Mouse (Mus musculus) cerebellum, postnatal 36 days (tissue): ENCODE results near the gene Ubl3.
A peak's percentile ranks its signal among the peaks of the same experiment; 100 is the strongest.

Source experiments
- DNase-seq, 2 experiments: peaks; one replicate each; pipeline ENCODE4 v3.0.0; 2021 to 2022; ENCODE audit warnings: mixed read lengths in 2 of 2

The Ubl3 gene

GRCm38 (mm10) chr5:148559261-148559958 lies 6.8 kb upstream of the Ubl3 start:
- no peak for DNase-seq

- DNase-seq: no peak
These were observed 5.9 kb upstream of the Ubl3 start for GRCm38 (mm10) chr5:148558472-148558871.

DNA sequence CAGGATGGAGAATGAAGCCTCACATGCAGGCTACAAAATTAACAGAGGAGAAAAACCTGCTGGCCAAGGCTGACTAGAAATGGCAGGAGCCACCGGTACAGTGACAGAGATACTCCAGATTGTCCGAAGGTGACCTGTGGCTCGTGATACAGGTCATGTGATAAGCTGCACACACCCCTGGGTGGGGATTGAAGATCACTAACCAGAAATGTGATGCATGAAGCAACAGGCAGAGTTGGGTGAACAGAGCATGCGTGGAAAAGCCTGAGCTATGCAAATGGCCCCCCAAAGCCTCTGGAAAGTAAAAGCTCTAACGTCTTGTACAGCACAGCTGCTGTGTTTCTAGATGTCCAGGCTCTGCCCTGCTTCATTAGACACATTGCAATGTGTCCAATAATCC lies 3.9 kb upstream of the Ubl3 start:
- DNase-seq: no peak

- no peak for DNase-seq
These were observed 2.6 kb upstream of the Ubl3 start for GRCm38 (mm10) chr5:148555156-148555555.

DNA sequence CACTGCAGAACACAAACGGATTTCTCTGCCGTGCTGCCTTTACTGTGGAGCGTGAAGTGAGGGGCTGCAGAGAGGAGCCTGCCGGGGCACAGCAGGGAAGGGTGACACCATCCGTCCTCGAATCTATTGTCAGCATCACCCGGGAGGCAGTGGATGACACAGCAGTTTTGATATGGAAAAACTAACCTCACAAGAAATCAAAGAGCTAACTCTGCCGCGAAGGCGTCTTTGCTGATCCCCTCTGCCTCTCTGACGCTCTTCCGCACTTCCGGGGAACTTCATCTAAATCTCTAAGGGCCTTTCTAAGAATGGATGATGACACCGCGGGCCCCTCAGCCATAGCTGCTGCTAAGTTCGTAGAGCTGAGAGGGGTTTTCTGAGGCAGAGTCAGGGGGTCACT lies 2.1 kb upstream of the Ubl3 start:
- DNase-seq: no peak

GRCm38 (mm10) chr5:148554242-148554641 lies 1.7 kb upstream of the Ubl3 start:
- DNase-seq: no peak

- DNase-seq: no peak
These were observed 1.1 kb upstream of the Ubl3 start for GRCm38 (mm10) chr5:148553723-148554122.

DNA sequence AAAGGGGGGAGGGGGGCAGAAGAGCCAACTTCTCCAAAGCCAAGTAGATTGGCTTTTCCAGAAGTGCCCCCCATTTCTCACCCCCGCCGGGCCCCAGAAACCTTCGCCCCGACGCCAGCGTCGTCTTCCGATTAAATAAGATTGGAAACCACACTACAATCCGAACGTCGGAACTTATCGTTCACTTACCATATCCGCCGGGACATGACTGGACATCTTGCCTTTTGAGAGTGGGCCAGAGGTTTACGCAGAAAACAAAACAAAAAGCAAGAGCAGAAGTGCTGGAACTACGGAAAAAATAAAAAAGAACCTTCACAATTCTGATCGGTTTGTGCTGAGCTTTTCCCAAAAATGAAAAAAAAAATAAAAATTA lies 839 bp downstream of the Ubl3 start:
- peak; percentile 22 to 37 for DNase-seq

- peak; percentile 56 to 57 for DNase-seq
These were observed 1.5 kb downstream of the Ubl3 start for GRCm38 (mm10) chr5:148550821-148551763.

DNA sequence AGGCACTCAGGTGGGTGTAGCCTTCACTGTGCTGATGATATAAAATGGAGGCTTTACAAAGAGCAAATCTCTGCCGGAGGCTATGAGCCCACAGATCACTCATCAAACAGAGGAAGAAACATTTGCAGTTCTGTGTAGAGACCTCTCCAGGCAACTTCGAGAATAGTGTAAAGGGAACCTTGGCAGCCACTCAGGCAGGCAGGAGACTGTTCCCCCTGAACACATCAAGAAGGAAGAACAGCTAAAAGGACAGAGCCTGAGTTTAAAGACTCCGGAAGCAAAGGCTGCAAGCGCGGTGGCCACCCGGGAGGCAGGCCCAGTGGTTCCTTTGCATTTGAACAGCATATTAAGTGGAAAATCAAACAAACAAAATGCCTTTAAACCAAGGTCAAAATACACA lies 2.2 kb downstream of the Ubl3 start:
- peak; percentile 20 to 38 for DNase-seq

GRCm38 (mm10) chr5:148549307-148549706 lies 3.3 kb downstream of the Ubl3 start:
- no peak for DNase-seq

GRCm38 (mm10) chr5:148548568-148548967 lies 4.0 kb downstream of the Ubl3 start:
- DNase-seq: no peak

DNA sequence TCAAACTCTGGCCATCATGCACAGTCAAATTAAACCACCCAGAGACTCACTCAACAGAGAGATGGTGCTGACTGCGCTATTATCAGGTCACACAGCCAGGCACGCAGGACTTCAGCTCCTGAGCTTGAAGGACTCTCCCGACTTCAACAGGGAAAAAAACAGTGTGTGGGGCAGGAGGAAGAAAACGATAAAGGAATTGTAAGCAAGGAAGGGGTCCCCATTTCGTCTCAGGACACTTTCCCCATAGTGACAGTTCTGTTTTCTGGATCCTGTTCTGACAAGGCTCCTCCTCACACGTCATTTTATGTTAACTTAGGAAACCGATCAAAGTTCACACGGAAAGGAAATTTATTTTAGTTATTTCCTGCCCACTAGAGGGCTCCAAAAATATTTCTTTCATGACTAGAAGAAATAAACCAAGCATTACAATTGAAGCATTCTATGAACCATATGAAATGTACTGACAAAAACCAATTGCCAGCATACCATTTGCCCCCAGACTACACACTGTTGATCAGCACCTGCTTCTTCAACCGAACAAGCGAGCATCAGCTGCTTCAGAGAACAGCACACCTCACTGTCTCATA lies 4.6 kb downstream of the Ubl3 start:
- DNase-seq: no peak

GRCm38 (mm10) chr5:148546970-148547369 lies 5.6 kb downstream of the Ubl3 start:
- DNase-seq: no peak

DNA sequence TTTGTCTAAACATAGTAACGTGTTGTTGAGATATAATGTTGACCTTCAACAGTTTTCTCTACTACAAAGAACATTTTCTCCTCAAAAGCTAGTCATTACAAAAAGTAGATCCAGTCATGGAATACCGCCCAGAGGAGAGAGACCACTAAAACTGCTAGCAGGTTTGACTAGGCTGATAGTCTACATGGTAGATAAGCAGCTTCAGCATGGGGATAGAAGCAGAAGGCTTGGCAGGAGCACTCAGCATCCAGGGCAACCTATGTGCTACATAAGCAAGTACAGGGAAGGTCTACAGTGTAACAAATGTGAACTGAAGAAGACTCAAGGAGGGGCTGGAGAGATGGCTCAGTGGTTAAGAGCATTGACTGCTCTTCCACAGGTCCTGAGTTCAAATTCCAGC lies 7.9 kb downstream of the Ubl3 start:
- no peak for DNase-seq

DNA sequence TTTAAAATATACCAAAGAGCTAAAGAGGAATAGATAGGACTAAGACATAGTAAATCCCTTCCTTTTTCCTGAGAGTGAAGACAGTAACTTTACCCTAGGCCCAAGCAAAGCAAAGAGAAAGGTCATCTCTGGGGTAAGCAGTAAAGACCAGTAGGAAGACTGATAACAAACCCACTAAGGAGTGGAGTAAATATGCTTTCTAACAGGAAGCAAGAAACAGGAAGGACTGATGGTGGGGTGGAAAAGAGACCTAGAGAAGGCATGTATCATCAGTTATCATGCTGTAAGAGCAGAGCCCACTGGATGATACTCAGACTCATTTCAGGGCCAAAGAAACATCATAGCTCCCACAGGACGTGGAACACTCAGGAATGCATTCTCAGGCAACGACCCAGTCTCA lies 10.4 kb downstream of the Ubl3 start:
- DNase-seq: no peak

DNA sequence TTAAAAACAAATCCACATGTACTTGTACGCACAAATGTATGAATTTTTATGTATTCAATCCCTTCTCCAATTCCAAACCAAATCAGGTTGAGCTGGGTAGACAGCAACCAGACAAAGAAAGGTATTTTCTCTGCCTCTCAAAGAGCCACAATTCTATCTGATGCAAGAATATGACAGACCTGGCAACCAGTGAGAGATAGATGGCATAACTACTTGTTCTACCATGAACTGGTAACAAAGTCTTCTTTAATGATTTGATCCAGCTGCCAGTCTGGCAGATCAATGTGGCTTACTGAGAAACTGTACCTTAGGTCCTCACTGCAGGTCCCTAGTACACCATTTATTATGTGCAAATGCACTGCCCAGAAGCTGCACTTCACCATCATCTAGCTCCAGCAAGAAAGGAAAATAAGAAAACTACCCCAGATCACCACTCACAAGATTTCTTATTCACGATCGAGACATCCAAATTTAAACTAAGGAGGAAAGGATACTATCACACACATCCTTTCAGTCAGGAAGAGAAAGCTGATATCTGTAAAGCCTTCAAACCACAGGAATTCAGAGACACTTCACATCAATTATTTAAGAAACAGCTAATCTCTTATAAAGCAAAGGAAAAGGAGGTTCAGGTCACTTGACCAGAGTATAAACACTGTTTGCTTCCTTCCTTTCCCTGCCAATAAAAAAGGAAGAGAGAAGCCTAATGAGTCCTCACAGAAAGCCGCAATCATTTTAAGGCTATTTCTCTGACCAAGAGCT lies 16.7 kb downstream of the Ubl3 start:
- DNase-seq: no peak

DNA sequence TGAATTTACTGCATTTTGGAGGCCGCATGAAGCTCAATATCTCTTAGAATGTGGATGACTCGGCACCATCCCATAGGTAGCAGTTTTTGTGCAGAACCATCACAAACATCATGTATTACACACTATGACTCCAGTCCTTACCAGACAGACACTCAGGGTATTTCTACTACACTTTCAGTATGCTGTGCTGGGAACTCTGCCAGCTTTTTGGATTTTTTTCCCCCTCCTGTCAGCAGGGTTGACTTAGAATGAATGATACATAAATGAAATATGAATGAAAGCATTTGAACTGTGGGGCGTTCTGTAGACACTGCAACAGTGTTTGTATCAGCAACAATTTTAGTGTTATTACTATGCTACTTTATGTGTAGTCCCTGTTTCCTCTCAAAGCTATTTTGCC lies 17.9 kb downstream of the Ubl3 start:
- DNase-seq: peak in 1 of 2 experiments; percentile 33

GRCm38 (mm10) chr5:148533924-148534323 lies 18.7 kb downstream of the Ubl3 start:
- DNase-seq: no peak

DNA sequence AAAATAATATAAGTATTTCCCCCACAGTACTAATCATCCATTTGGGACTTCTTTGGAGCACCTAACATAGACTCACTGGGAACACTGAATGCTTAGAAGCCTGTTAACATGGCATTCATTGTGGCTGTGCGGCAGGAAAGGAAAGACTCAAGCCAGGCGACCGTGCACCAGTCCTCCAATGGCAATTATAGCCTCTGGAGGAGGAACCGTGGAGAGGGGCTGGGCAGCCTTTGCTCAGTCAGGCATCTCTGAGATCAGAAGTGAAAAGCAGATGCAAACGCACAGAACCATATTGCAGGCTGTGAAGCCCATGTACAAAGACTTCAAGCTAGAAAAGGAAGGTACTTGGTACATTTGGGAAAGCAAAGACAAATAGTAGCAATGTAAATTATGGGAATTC lies 20.4 kb downstream of the Ubl3 start:
- DNase-seq: no peak

DNA sequence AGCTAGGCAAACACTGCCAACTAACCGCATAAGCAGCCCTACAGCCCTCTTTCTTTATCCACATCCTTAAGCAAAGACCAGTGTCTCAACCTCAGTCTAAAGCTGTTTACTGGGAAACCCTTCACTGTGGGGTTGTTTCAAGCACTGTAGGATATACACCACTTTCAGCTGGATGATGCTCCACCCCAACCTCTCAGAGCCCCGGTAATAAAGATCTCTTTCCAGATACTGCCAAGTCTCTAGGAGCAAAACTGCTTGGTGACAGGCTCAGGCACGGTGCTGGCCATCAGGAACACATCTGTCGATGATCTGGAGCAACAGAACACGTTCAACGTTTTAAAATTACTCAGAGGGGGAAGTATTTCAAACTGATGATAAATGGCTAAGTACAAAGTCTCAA lies 25.0 kb downstream of the Ubl3 start:
- DNase-seq: no peak

DNA sequence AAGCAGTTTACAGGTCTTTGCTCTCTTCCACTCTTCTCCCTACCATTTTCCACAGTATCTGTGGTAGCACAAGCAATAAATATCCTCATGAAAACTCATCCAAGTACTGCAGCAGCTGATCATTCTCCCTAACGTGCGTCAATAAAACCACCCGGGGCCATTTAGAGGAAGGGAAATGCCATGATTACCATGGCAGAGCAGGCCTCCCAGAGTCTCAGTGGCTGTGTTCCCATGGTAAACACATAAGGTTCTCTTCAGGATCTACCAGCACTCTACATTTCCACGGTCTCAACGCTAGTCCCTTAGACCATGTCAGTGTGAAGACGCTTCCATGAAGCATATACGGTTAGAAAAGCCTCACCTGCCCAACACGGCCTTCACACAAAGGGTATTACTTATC lies 26.0 kb downstream of the Ubl3 start:
- DNase-seq: no peak
